Mouse (Mus musculus) embryonic facial prominence, embryonic 12.5 days (tissue): ENCODE data around the gene Gm21953. TPM values are rescaled to one million over a fixed set of nuclear protein-coding genes. Genes with fewer than 3 reads are reported as not detected.
"Not testable (repeated sequence)": the region's sequence is repeated elsewhere in the genome, so short reads cannot be mapped to it uniquely, and the experiment has no call there.

Experiments
- ATAC-seq: fragments of 200-750 bp; cut with Nextera tagmentation; 2 replicates; pipeline ENCODE4 v1.8.0; 2017; ENCODE audit not compliant: insufficient number of reproducible peaks, insufficient read depth, low FRiP score, low TSS enrichment
- H3K27ac ChIP-seq: fragments of 300-500 bp; sonication (generic); 2 replicates; pipeline ENCODE4 v1.5.1; 2016; ENCODE audit warnings: mild to moderate bottlenecking
- H3K27me3 ChIP-seq: fragments of 300-500 bp; sonication (generic); 2 replicates; pipeline ENCODE4 v1.6.1; 2016; ENCODE audit warnings: mild to moderate bottlenecking, moderate library complexity
- H3K36me3 ChIP-seq: fragments of 300-500 bp; sonication (generic); 2 replicates; pipeline ENCODE4 v1.6.1; 2016; ENCODE audit warnings: mild to moderate bottlenecking
- H3K4me1 ChIP-seq: fragments of 300-500 bp; sonication (generic); 2 replicates; pipeline ENCODE4 v1.6.1; 2016
- H3K4me2 ChIP-seq: fragments of 300-500 bp; sonication (generic); replicated peaks from 2 replicates; pipeline ENCODE4 v1.6.1; 2016; ENCODE audit warnings: mild to moderate bottlenecking, moderate library complexity
- H3K4me3 ChIP-seq: fragments of 300-500 bp; sonication (generic); 2 replicates; pipeline ENCODE4 v1.5.1; 2016; ENCODE audit warnings: mild to moderate bottlenecking
- H3K9ac ChIP-seq: fragments of 300-500 bp; sonication (generic); 2 replicates; pipeline ENCODE4 v1.6.1; 2016; ENCODE audit warnings: mild to moderate bottlenecking, moderate library complexity
- H3K9me3 ChIP-seq: fragments of 300-500 bp; sonication (generic); 2 replicates; pipeline ENCODE4 v1.6.1; 2016; ENCODE audit warnings: mild to moderate bottlenecking, moderate library complexity
- WGBS: fragments of 180-500 bp; shearing (Covaris S2); methylation state at CpG from one replicate; pipeline ENCODE4 v1.1.7; 2016; 5-methylcytosine and 5-hydroxymethylcytosine counted together
- polyA plus RNA-seq: library from polyadenylated mRNA; unstranded; fragments of >200 nt; fragmentation: Nextera tagmentation; extraction: Ambion mirVana; gene quantifications from 2 replicates; pipeline ENCODE4 v1.2.1, GENCODE M21; 2016

Gm21953 gene
- polyA plus RNA-seq = not detected in 2 replicates

DNA sequence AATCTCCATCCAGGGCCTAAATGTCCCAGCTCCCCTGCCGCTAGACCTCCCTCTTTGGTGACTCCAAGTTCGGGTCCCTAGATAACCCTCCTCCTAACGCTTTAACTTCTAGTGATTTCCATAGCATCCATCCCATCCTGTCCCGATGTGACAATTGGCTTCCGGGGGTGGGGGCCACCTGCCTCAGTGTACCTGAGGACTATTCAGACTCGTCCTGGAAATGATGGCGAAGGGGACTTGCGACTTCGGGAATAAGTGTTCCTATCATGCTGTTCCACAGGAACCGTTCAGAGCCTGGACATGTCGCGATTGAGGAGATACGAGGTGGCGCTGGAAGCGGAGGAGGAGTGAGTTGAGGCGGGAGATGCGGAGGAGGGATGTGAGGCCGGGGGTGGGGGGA, at the start of gene Gm21953:
Gene Gm21953 (plus strand): TSS at position 301 of the 400 bp plus-strand sequence.
- H3K9me3 ChIP-seq, H3K4me1 ChIP-seq, ATAC-seq, H3K4me3 ChIP-seq, H3K27ac ChIP-seq, H3K9ac ChIP-seq, H3K4me2 ChIP-seq, H3K27me3 ChIP-seq, H3K36me3 ChIP-seq: not testable (repeated sequence)
- WGBS = no CpG with 5 or more reads among the region's 18 CpGs

DNA sequence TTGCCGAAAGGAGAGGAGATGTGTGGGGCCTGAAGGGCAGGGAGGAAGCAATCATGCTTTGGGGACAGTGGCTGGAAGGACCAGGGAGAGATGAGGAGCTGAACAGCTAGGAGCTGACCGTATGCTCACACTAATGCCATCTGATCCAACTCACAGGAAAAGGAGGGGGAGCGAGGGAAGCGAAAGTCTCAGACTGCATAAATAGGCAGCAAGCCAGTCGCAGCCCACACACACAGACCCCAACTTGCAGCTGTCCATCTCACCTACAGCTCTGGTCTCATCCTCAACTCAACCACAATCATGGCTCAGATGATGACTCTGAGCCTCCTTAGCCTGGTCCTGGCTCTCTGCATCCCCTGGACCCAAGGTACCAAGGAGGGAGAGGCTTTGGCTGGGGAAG, 38.6 kb upstream of the Gm21953 start, which contains the start of gene Ccl21b:
Gene Ccl21b (plus strand): TSS at position 301 of the 400 bp plus-strand sequence.
- not testable (repeated sequence) for H3K4me3 ChIP-seq, H3K27me3 ChIP-seq, H3K27ac ChIP-seq, H3K36me3 ChIP-seq, H3K9ac ChIP-seq, ATAC-seq, H3K4me2 ChIP-seq, H3K9me3 ChIP-seq, H3K4me1 ChIP-seq
- no CpG with 5 or more reads among the region's 5 CpGs for WGBS

DNA sequence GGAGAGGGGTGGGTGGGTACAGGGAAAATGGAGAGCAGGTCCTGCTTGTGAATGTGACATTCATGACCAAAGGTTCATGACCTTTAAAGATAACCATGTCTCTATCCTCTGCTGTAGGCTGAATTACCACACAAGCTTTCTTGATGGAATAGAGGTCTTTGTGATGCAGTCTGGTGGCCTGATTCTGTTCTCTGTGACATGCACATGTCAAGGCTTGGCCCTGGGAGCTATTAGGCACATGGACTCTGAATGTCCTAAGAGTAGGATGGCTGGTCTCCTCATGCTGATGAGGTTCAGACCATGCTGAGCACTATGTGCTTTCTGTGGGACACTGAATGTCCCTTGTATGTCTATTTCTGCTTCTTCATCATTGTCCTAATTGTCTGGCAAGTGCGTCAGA, 24.0 kb downstream of the Gm21953 start, which contains the start of gene Fam205a3:
Gene Fam205a3 (plus strand): TSS at position 301 of the 400 bp plus-strand sequence.
- H3K36me3 ChIP-seq, ATAC-seq, H3K27me3 ChIP-seq, H3K4me3 ChIP-seq, H3K9ac ChIP-seq, H3K4me1 ChIP-seq, H3K4me2 ChIP-seq, H3K9me3 ChIP-seq, H3K27ac ChIP-seq: not testable (repeated sequence)
- no CpG with 5 or more reads among the region's 1 CpGs for WGBS

Other genes with a start within 250 kb of the Gm21953 start
- gene Gm3893, start 203.1 kb upstream of the Gm21953 start, polyA plus RNA-seq = not detected in 2 replicates
- 26.6 TPM in 1 of 2 replicates, not detected in the other for gene Gm13304, start 179.4 kb upstream of the Gm21953 start, polyA plus RNA-seq
- gene Gm13306, start 140.8 kb upstream of the Gm21953 start, polyA plus RNA-seq = not detected in 2 replicates
- gene Gm13305, start 125.7 kb upstream of the Gm21953 start, polyA plus RNA-seq = not detected in 2 replicates
- gene Gm10600, start 53.6 kb upstream of the Gm21953 start, polyA plus RNA-seq = not detected in 2 replicates
- not detected in 2 replicates for gene Ccl21b, start 38.5 kb upstream of the Gm21953 start, polyA plus RNA-seq
- not detected in 2 replicates for gene Fam205a3, start 24.1 kb downstream of the Gm21953 start, polyA plus RNA-seq
- not detected in 2 replicates for gene Gm21586, start 145.1 kb downstream of the Gm21953 start, polyA plus RNA-seq
- gene Gm2163, start 172.5 kb downstream of the Gm21953 start, polyA plus RNA-seq = 0.09 and 0.19 TPM in 2 replicates
- gene Fam205a2, start 233.9 kb downstream of the Gm21953 start, polyA plus RNA-seq = not detected in 2 replicates